Mouse (Mus musculus) C2C12 (cell line): Measurements from ENCODE around the gene Sox6.

ENCODE experiments used
- CTCF ChIP-seq: IDR thresholded peaks from one replicate; pipeline ENCODE4 v1.5.1; 2011; ENCODE audit not compliant: control insufficient read depth, insufficient read depth, insufficient read length
- USF1 ChIP-seq: IDR thresholded peaks from one replicate; pipeline ENCODE4 v1.6.1; 2011; ENCODE audit warnings: low read depth, mild to moderate bottlenecking, control low read depth, moderate library complexity

GRCm38 (mm10) chr7:115466811-115467210 is 571.8 kb downstream of the Sox6 start:
- TF ChIP-seq CTCF (no peak), USF1 (no peak)
